Mouse (Mus musculus): Measurements from ENCODE around the gene BC049762. TPM values are rescaled to one million over a fixed set of nuclear protein-coding genes. Genes with fewer than 3 reads are reported as not detected.
A peak's percentile ranks its signal among the peaks of the same experiment; 100 is the strongest.

The BC049762 gene
- total RNA-seq (2021), result not detected
- long read RNA-seq, experiment 1, result 0 reads
- long read RNA-seq, experiment 2, result 0 reads

DNA sequence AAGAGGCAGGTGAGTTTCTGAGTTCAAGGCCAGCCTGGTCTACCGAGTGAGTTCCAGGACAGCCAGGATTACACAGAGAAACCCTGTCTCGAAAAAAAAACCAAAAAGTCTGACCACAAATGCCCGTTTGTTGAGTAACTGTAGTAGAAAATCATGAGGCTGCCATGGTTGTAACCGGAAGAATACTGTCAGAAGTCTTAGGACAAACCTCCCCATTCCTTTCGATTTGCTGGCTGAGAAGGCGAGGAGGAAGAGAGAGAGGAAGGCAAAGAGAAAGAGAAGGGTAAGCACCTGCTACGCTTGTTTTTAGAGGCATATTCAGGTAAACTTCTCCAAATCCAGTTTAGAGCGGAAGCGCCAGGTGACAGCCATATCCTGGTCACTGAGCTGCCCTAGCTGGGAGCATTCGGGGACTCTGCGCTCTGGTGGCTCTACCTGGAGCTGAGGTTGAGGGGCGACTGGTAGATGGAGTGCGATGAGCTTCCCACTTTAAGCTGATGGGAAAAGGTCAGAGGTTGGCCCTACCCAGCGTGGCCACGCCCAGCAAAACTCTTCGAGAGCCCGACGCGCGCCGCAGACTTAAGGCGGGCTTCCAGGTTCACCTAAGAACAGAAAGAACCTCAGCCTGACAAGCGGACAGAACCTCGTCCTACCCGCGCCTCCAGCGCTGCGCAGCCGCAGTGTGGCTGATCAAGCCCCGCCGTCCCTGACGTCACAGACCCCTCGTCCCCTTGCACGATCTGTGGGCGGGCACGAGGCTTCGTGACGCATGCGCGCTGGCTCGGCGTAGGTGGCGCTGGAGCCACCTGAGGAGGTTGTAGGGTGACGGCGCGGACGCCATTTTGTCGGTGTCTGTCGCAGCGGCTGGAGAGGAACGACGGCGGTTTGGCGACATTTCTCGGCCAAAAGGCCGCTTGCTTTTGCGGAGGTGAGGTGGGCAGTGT, at the start of gene BC049762:
TSS of gene BC049762 (minus strand) at position 705 of the 944 bp plus-strand sequence.
- peak; percentile 99 for DNase-seq (ENCODE audit: low spot score in 2 of 2)

- no peak for DNase-seq (ENCODE audit: low spot score in 2 of 2)
Observed at GRCm38 (mm10) chr11:51311846-51312245, 49.0 kb upstream of the BC049762 start.

DNA sequence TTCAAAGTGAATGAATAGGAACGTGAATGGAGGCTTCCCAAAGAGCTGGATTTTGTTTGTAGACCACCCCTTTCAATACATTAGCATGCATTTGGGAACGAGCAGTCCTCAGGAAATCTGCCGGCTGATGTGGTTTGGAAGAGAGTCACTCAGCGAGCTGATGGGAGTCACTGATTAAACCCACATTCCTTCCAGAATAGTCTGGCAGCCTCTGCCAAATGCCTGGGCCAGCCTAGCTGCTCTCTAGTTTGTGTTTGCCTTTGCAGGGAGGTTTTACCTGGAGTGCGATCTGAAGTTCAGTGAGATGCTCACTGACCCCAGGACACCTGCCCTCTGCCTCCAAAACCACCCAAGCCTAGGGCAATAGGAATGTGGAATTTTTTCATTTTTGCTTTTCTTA, 45.5 kb upstream of the BC049762 start:
- DNase-seq (ENCODE audit: low spot score in 2 of 2), result no peak

DNA sequence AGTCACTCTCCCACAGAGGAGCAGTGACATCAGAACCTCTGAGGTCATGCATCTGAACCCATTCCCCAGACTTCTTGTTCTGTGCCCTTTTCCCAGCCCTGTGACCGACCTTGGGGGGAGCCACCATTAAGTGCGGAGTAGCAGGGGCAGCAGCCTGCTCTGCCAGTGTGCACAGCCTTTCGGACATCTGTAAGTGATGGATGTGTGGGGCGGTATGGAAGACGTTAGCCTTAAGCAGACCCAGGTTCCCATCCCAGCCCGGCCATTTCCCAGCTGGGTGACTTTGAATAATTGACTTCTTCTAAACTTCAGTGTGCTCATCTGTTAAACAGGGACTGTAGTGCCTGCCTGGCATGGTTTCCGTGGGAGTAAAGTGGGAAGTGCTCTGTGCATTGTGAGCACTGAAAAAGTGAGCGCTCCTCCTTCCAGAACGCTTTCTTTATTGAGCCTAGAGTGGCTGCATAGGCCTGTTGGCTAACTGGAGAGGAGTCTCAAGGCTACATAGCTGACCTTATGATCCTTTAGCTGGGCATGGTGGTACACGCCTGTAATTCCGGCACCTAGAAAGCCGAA, 41.2 kb upstream of the BC049762 start:
- DNase-seq (ENCODE audit: low spot score in 2 of 2), result peak; percentile 21 to 38

DNA sequence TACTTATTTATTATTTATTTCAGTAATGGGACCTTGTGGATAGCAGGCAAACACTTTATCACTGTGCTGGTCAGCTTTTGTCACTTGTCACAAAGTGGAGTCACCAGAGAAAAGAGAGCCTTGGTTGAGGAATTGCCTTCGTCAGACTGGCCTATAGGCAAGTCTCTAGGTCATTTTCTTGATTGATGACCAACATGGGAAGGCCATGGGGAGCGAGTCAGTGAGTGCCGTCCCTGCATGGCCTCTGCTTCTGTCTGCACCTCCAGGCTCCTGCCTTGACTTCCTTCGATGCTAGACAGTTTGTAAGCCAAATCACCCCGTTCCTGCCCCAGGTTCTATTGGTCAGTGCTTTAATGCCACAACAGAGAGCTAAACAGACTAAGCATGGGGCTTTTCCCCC, 39.5 kb upstream of the BC049762 start:
- DNase-seq (ENCODE audit: low spot score in 2 of 2), result no peak

DNA sequence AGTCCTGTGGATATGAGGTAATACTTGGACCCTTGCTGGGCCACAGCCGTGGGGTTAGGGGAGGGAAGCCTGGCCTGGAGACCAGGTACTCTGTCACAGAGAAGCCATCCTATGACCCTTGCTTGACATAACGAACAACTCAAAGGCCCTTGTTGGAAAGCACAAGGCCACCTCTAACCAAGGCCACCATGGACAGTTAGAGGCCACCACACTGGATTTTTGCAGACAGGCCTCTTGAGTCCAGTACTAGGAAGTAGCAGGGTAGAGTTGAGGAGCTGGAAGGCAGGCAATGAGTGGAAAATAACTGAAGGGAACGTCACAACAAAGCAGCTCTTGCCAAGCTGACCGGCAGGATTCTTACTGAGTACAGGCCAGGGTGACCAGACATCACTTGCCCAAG, 35.8 kb upstream of the BC049762 start:
- DNase-seq (ENCODE audit: low spot score in 2 of 2), result no peak

- no peak for DNase-seq (ENCODE audit: low spot score in 2 of 2)
Observed at GRCm38 (mm10) chr11:51295742-51296141, 32.9 kb upstream of the BC049762 start.

DNA sequence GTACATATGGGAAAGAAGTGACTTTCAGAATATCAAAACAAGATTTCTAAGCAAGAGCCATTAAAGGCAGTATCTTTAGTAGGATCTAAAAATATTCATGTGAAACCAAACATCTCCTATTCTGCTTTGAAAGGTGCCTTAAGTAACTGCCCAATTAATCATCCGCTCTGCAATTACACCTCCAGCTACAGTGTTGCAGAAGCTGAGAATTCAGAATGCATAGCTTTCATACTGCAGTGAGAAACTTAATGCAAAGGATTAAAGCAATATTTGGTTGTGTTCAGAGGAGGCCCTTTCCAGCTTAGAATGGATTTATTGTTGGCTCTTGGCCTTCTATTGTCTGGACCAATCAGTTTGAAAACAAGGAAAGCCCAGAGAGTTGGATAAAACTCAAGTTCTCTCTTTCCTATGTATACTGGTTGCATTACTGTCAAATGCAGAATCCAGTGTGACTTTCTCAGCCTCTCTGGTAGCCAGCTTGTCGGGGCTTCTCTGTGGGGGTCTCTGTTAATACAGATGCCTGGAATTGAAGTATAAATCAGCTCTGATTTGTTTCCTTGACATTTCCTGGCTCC, 31.2 kb upstream of the BC049762 start:
- no peak for DNase-seq (ENCODE audit: low spot score in 2 of 2)

DNA sequence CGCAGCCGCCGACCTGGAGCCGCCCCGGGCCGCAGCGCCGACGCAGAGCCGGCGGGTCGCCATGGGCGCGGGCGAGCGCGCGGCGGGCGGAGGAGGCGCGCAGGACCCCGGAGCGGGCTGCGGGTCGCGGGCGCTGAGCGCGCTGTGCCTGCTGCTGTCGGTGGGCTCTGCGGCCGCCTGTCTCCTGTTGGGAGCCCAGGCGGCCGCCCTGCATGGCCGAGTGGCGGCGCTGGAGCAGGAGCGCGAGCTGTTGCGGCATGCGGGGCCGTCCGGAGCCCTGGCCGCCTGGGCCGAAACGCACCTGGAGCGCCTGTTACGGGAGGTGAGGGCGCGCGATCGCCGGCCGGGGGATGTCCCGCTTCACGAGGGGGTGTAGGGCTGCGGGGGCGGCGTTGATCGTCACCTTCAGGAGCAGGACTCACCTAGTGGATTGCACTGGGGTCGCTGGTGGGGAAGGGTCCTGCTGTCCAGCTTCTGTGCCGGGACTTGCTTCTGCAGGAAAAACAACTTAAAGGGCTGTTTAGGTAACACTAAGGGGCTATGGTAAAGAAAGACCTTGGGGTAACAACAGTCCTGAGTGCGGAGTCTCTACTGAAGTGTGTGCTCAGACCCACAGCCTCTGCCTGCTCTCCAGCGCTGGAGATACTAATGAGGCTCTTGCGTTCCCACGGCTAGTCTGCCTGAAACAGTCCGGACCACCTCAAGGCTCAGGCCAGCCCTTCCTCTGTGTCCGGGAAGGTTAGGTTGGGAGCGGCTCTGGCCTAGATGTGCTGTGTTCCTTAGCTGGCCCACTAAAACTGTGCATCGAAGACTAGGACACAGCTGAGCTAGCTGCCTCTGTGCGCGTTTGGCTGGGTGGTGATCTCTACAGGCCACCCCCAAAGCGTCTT, 27.5 kb upstream of the BC049762 start:
- DNase-seq (ENCODE audit: low spot score in 2 of 2), result peak; percentile 6 to 16

DNA sequence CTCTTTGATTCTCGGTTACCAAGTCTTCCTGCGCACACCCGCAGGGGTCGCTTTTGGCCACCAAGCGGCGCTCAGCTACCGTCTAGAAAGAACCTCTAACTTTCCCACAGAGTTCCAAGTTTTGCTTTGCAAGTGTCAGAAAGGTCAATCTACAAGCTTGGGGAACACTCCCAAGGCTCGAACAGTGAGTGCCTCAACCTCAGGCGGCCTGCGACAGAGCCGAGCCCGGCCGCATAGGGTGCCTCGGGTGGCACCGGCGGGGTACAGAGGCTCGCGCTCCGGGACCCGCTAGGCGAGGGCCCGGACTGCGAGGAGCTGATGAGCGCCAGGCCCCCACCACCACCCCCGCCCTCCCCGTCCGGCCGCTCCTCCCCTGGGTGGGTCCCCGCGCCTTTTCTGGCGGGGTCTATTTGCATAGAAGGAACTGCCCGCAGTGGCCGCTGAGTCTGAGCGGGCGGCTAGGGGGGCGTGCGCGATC, 26.8 kb upstream of the BC049762 start, which contains the start of gene Col23a1:
TSS of gene Col23a1 (plus strand) at position 357 of the 478 bp plus-strand sequence.
- DNase-seq (ENCODE audit: low spot score in 2 of 2), result peak; percentile 68 to 71

DNA sequence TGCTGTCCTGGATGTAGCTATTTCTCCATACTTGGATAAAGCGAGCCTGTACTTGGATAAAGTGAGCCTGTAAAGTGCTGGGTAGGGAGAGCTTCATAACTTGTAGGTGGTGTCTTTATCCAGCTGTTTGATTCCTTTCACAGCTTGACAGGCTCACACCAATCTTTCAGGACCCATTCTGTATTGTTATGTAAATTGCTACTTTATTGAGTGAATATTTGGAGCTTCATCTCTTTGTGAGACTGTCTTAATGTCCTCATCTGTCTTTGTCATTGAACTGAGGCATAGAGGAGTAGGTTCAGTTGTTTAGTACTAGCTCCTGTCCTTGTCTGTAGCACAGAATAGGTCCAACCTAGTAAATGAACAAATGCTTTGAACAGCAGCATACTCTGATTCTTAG, 11.6 kb upstream of the BC049762 start:
- DNase-seq (ENCODE audit: low spot score in 2 of 2), result no peak

GRCm38 (mm10) chr11:51265326-51265725, 2.5 kb upstream of the BC049762 start:
- no peak for DNase-seq (ENCODE audit: low spot score in 2 of 2)

GRCm38 (mm10) chr11:51264352-51264751, 1.5 kb upstream of the BC049762 start:
- no peak for DNase-seq (ENCODE audit: low spot score in 2 of 2)

GRCm38 (mm10) chr11:51263286-51263831, 513 bp upstream of the BC049762 start:
- DNase-seq (ENCODE audit: low spot score in 2 of 2), result peak; percentile 42 to 44

DNA sequence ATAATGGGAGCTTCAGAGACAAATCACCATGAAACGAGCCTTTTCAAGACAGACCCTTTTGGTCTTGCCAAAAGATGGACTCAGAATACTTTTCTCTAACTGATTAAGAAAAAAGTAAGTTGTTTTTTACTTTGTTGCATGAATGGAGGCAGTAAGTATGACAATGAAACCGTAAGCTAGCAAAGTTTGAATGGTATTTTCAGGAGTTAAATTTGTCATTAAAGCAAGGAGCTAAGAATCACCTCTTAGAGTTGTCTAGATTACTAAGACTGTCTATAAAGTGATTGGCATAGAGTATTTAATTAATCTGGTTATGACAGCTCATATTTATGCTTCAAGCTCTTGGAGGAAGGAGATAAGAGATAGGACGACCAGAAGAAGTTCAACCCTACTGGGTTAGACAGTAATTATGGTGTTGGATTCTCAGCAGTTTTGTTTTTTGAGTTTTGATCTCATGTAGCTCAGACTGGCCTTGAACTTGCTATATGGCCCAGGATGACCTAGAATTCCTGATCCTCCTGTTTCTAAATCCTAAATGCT, 1.1 kb downstream of the BC049762 start, which contains the start of gene Clk4:
TSS of gene Clk4 (plus strand) at position 51 of the 540 bp plus-strand sequence.
- DNase-seq (ENCODE audit: low spot score in 2 of 2), result no peak

DNA sequence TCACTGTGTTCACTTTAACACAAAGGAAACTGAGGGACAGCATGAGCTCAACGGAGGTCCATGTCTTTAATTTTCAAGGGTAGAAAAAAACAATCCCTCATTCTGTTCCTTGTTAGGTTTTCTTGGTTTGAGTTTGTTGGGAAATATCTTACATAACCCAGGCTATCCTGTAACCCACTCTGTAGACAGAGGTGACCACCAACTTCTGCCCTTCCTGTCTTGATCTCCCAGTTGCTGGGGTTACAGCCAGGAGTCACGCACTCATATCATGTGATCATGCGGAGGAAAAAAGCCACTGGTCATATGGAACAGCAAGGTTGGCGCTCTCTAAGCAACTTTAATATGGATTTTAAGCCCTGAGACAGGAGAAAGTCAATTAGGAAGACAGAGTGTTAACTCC, 5.8 kb downstream of the BC049762 start:
- DNase-seq (ENCODE audit: low spot score in 2 of 2), result no peak

GRCm38 (mm10) chr11:51242897-51243296, 19.9 kb downstream of the BC049762 start:
- no peak for DNase-seq (ENCODE audit: low spot score in 2 of 2)

DNA sequence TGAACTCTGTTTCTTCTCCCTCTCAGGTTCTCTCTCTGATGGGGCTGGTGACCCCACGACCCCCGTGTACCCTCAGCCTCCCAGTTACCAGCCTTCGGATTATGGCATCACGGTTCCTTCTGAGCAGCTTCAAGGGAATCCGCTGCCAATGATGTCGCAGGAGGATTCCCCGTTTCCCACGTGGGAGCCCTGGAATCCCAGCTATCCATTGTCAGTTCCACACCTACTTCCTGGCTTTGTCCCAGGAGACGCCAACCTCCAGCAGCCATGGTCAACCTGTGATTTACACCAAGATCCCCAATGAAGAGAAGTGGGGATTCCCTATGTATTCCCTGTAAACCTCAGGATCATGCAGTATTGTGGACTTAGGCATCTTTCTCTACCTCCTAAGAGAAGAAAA, 28.2 kb downstream of the BC049762 start:
- no peak for DNase-seq (ENCODE audit: low spot score in 2 of 2)

DNA sequence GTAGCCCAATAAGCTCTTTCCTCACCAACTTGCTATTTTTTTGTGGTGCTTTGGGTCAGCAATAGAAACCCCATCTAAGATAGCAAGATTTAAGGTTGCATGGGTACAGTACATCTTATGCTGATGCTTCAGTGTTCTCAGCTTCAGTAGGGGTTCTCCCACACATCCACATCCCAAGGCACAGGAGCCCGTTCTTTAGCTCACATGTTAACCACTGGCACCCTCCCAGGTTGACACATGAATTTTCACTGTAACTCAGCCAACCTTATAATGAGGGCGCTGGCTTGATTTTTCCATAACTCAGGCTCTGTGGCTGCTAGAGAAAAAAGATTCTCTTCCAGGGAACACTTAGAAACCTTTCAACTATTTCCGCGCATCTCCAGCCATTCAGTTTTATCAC, 35.7 kb downstream of the BC049762 start:
- peak; percentile 74 to 77 for DNase-seq (ENCODE audit: low spot score in 2 of 2)

GRCm38 (mm10) chr11:51220308-51220707, 42.5 kb downstream of the BC049762 start, which contains the start of gene Gm12569:
Gm12569 (plus strand) TSS chr11:51220473.
- DNase-seq (ENCODE audit: low spot score in 2 of 2), result no peak

Data from left cerebral cortex, adult 18-20 months (tissue).